Mouse (Mus musculus): ENCODE data around the gene Rapsn.

Rapsn gene

GRCm38 (mm10) chr2:91053181-91053933 lies 17.9 kb downstream of the Rapsn start:
- DNase-seq (ENCODE audit: low read depth): peak; percentile 57

DNA sequence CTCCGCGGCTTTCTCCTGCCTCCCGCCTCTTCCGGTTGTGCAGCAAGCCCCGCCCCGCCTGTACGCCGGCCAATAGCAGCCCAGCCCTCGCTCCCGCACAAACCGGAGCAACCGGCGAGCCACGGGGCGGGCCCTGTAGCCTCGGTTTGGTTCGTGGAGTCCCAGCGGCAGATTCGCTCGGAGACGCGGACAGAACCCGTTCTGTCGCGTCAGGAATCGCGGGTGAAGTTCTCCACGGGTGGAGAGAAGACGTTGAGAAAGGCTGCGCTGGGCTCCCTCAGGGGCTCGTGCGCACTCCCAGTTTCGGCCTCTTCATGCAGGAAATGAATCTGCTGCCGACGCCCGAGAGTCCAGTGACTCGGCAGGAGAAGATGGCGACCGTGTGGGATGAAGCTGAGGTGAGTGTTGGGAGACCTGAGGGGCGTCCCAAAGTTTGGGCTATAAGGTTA lies 18.5 kb downstream of the Rapsn start, which contains the start of gene Psmc3:
TSS of gene Psmc3 (plus strand) at position 76 of the 449 bp plus-strand sequence.
- DNase-seq (ENCODE audit: low read depth): peak; percentile 95

DNA sequence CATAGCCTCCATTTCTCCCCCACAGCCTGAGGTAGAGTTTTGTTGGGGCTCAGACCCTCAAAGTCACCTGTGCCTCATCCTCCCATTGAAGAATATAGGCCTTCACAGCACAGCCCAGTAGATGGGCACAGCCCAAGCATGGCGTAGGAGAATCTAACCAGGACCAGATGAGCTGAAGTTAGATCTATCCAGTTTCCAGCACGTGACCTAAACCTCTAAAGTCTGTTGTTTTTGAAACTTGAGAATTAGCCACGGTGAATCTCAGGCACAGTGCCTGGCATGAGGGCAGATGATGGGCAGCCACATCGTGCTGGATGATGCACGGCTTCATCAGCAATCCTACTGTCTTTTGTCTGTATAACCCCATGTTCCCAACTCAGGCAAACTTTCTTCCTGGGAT lies 23.0 kb downstream of the Rapsn start:
- no peak for DNase-seq (ENCODE audit: low read depth)

DNA sequence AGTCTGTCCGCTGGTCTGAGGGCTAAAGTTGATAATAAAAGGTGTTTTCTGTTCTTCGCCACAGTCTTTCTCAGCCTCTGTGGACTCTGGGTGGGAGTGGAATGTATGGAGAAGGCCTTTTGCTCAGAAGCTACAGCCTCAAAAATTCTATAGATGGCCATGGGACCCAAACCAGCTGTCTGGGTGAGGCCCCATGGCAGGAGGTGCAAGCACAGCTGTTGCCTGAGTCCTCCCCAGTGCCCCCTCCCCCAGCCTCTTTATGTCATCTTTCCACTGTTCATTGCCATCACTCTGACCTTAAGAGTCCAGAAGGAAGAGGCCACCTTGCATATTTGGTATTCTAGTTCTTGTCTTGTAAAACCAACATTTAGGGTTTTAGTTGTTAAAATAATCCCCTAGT lies 24.0 kb downstream of the Rapsn start:
- no peak for DNase-seq (ENCODE audit: low read depth)

- peak; percentile 50 for DNase-seq (ENCODE audit: low read depth)
These were observed 25.3 kb downstream of the Rapsn start for GRCm38 (mm10) chr2:91060544-91061355.

GRCm38 (mm10) chr2:91061849-91062481 lies 26.5 kb downstream of the Rapsn start:
- DNase-seq (ENCODE audit: low read depth): no peak

DNA sequence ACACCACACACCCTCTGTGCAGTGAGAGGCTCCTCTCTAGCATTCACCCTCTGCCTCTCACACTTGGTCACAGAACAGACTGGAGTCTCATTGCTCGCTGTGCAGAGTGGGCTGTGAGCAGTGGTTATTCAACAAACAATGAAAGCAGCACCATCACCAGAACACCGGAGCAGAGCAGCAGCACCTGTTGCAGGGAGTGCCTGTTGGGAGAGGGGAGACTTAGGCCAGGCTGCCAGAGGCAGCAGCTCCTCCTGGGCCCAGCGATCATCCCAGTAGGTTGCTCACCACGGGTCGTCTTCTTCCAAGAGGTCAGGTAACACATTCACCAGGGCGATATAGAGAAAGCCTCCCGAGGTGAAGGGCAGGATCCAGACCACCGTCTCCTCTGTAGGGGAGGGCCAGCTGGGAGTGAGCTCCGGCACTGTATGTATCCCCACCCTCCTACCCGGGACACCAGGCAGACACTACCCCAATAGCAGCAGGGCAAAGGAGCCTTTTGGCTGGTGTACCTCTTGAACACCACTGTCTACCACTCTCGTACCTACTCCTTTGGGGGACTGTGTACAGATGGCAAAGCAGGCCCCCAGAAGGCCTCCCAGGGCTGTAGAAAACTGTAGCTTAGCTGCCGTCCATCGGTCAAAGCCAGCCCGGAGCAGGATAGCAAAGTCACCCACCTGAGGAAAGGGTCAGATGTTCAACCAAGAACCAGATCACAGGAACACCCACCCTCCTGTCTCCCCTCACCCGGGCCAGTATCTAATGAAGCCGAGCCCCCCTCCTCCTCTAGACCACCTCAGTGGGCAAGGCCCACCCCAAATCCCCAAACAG lies 27.6 kb downstream of the Rapsn start:
- no peak for DNase-seq (ENCODE audit: low read depth)

- no peak for DNase-seq (ENCODE audit: low read depth)
These were observed 28.8 kb downstream of the Rapsn start for GRCm38 (mm10) chr2:91064211-91064610.

- peak; percentile 74 for DNase-seq (ENCODE audit: low read depth)
These were observed 30.1 kb downstream of the Rapsn start for GRCm38 (mm10) chr2:91065544-91065943.

DNA sequence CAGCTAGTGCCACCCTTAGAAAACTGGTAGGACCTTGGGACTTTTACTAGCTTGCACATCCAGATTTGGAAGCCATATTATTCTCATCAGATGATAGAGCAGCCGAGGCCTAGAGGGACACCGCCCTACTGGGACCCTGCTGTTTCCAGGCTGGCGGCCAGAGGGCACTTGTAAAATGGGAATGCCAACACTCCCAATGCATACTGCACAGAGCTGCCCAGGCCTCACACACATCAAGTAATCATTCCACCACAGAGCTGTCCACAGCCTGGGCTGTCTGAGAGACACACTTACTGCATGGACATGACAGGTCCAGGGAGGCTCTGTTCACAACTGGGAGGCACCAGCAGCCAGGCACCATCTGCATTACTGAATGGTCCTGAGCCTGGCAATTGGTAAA lies 31.0 kb downstream of the Rapsn start:
- DNase-seq (ENCODE audit: low read depth): no peak

DNA sequence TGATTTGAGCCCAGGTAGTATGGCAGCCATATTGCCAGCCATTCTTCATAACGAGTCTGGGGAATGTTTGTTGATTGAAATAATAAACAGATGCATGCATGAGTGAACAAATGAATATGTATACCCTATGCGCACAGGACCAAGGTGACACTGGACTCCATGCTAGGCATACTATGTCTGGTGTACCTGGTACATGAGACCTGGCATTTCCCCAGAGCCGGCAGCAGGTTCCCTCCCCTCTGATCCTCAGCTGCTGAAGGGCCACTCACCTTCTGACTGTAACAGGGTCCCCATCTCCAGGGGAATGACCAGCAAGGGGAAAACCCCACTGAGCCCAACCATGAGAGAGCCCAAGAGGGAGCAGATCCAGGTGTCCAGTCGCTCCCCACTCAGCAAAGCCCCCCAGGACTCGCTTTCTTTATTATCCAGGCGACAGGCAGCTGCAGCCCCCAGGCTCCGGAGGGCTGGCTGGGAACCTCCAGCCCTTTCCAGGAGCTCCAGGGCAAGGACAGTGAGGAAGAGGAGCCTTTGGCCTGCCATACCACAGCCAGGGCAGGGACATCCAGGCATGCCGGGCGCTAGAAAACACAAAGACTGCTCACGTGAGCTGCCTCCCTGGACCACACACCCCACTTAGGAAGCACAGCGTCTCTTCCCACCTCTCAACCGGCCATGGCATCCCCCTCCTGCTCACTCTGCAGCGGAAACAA lies 32.9 kb downstream of the Rapsn start:
- no peak for DNase-seq (ENCODE audit: low read depth)

DNA sequence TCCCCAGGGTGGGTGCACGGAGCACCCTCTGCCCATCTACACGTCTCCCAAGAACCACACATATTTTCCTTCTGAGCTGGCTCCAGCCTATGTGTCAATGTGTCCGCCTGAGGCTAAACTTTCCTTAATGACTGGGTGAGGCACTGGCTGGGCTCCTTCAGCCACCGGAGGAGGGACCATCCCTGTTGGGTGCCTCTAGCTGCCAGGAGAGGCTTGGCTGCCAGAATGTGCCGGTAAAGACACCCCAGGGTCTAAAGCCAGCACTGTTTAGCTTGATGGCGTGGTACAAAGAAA lies 33.4 kb downstream of the Rapsn start:
- DNase-seq (ENCODE audit: low read depth): no peak

- DNase-seq (ENCODE audit: low read depth): peak; percentile 39
These were observed 34.0 kb downstream of the Rapsn start for GRCm38 (mm10) chr2:91069306-91070000.

DNA sequence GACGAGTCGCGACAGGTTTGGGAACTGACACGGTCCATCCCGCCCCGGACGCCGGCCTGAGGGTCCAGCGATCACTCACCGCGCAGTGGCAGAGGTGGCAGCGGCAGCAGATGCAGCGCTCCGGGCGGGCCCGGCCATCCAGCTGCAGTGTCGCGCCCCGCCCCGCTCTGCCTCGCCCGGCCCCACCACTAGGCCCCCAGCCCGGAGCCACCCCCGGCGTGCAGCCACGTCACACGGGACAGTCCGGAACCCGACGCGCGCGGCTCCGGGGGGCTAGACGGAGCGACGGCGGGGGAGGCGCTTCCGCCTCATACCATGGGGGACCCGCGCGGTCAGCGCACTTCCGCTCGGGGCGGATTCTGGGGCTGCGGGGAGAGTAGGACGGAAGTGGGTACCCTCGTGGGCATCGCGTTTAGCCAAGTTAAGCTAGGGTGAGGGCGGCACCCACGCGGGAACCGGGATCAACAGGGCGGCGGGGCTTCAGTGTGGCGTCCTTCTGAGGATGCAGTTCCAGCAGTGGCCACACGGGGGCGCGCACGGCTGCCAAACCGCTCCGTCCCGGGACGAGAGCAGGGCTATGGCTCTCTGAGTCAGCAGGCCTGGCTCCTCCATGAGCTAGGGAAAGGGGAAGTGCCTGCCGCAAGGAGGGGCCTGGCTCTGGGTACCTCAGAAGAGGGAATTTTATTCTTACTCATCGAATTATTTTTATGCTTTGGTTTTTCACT lies 34.8 kb downstream of the Rapsn start, which contains the start of gene Slc39a13:
TSS of gene Slc39a13 (minus strand) at position 342 of the 725 bp plus-strand sequence.
- peak; percentile 96 for DNase-seq (ENCODE audit: low read depth)

DNA sequence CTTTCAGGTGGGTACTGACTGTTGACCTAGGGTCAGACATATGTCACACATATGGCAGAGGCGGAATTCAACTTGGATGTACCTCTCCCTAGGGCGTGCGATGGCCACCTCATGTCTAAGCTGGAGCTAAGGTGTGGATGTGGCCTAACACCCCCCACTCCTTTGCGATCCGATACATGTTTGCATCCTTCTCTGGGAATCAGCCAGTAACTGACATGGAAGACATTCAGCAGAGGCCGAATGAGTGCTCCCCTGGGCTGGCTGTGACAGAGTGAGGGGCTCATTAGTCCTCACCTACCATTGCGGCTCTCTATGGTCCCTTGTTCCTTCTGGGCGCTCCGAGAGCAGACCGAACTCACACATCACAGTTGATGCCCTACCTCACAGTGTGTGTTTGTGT lies 35.6 kb downstream of the Rapsn start:
- no peak for DNase-seq (ENCODE audit: low read depth)

DNA sequence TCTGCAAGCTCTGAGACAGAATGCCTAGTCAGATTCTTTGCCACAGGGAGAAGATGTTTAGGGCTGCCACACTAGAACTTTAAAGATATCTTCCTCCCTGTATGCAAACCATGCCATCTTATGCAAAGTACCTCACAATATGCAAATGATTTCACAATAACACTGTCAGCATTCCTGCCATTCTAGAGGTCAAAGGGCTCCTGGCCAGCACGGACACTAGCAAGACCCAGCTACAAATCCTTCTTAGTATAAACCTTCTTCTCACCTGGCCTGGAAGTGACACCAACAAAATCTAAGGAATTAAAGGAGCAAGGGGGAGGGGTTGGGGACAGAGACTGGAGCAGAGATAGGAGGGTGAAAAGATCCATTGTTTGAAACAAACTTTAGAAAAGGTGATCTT lies 36.7 kb downstream of the Rapsn start:
- DNase-seq (ENCODE audit: low read depth): no peak

GRCm38 (mm10) chr2:91077957-91078313 lies 42.5 kb downstream of the Rapsn start:
- no peak for DNase-seq (ENCODE audit: low read depth)

- peak; percentile 69 for DNase-seq (ENCODE audit: low read depth)
These were observed 43.0 kb downstream of the Rapsn start for GRCm38 (mm10) chr2:91078314-91079025.

DNA sequence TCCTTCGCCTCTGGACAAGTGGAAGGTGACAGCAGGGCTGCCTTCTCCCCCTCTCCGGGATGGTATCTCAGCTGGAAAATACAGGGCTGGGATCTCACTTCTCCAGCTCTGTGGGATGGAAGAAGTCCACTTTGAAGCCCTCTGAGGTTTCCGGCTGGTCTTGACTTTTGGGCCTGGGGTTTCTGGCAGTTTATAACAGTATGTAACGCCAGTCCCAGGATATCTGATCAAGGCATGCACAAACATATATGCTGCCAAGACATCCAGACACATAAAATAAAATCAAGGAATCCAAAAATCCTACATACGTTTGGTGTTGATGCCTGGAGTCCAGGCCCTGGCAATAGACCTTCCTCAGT lies 43.6 kb downstream of the Rapsn start:
- DNase-seq (ENCODE audit: low read depth): no peak
